Mouse (Mus musculus) thymus, postnatal 14 days (tissue): ENCODE measurements around the gene Lrrc30.

Experiments
- DNase-seq: peaks from one replicate; pipeline ENCODE4 v3.0.0; 2021

The Lrrc30 gene

GRCm38 (mm10) chr17:67632676-67633339 lies at the start of gene Lrrc30:
Lrrc30 (minus strand) TSS chr17:67632723.
- DNase-seq: no peak

DNA sequence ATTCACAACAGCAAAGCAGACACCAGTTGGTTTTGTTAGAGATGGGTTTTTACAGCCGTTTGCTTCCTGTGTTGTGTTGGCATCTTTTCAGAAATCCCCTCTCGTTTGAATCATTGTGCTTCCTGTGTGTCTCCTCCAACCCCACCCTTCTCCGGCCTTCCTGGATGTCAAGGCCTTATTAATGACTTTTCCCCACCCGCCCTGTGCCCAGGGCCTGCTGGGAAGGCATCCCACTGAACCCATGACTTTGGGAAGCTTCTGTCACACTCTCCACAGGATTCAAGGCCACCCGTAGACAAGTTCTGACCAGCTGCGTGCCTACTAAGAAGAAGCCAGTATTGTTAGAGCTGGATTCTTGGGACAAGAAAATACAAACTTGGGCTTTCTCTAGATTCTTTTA lies 48.6 kb upstream of the Lrrc30 start:
- DNase-seq: no peak

GRCm38 (mm10) chr17:67678576-67678975 lies 46.1 kb upstream of the Lrrc30 start:
- no peak for DNase-seq

DNA sequence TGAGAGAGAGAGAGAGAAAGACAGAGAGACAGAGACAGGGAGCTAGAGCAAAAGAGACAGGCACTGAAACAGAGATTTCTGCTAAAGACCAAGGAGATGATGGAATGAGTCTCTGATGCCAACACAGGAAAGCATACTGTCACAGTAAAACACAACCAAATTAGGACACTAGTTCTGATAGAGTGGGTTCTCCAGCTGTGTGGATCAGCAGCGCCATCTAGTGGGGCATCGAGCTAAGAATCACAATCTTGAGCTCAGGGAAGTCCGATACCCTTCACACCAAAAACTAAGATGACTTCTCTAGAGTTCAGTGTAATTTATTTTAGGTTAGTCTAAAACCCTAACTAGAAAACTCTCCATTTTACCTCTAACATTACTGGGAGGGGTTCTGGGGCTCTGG lies 35.5 kb upstream of the Lrrc30 start:
- DNase-seq: peak; percentile 6

GRCm38 (mm10) chr17:67666981-67667380 lies 34.5 kb upstream of the Lrrc30 start:
- DNase-seq: no peak

DNA sequence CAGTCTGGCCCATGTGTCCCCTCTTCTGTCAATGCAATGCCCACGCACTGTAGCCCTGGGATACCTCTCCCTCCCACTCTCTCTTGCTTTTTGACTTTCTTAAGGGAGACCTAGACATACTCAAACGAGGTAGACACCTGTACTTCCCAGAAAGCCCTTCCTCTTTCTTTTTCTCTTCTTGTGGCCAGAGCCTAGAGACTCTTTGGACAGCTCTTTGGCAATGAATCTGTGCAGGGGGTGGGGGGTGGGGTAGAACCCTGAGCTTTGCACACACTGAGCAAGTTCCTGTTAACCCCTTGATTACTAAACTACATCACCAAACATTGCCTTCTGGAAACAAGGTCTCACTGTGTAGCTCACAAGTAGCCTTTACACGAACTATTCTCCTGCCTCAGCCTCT lies 31.8 kb upstream of the Lrrc30 start:
- DNase-seq: no peak

DNA sequence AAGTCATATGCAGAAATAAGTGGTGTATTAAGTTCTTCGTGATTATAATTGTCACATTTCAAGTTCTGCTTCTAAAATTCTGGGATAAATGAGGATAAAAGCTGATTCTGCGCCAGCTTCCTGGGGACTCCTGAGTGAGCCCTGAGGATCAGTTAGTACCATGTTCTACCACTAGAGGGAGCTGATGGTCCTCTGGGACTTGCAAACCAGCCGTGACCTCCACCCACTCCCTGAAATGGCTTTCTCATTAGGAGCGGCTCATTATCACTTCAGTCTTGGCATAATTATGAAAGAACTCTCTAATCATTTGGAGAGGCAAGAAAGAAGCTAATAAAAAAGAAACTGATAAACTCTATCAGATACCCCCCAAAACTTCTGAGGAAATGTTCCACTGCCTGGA lies 19.0 kb upstream of the Lrrc30 start:
- DNase-seq: peak; percentile 39

DNA sequence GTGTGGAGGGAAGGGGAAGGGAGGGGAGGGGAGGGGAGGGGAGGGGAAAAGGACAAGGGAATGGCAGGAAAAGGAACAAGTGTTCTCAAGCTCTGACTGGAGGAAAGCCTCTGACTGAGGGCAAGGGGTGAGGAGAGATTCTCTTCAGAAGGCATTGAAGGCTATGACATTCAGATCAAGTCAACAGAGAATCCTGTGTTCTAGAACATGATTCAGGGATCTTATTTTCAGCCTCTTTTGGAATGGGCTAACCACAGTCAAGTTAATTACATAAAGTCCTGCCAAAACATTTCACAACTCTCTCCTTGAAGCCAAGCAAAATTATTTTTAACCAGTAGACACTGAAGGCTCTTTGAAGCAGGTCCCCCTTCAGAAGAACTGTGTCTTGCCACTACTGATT lies 9.1 kb upstream of the Lrrc30 start:
- DNase-seq: no peak

DNA sequence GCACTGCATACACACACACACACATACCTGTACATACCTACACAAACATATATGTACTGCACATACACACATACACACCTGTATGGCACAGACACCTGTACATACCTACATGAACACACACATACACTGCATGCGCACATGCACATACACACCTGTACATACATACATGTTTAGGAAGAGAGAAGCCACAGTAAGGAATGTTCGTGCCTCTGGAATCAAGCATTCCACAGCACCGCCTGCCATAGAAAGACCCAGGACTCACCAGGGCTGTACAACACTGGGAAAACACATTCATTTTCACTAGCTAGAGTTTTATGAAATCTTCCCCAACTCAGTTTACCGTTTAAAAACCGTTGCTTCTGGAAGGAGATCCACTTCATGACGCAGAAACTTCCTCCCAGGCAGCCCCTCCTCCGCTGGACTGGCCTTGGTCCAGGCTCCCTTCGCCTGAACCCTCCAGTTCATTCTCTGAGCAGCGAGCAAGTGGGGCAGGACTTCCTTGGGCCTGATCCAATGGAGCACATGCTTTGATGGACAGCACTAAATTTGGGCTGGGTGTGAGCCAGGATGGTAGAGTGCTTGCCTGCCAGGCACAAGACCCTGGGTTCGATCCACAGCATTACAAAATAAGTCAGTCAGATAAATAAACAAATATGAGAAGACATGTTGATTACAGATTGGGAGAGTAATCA lies 5.7 kb upstream of the Lrrc30 start:
- DNase-seq: no peak

- DNase-seq: no peak
Observed at GRCm38 (mm10) chr17:67636951-67637350, 4.4 kb upstream of the Lrrc30 start.

DNA sequence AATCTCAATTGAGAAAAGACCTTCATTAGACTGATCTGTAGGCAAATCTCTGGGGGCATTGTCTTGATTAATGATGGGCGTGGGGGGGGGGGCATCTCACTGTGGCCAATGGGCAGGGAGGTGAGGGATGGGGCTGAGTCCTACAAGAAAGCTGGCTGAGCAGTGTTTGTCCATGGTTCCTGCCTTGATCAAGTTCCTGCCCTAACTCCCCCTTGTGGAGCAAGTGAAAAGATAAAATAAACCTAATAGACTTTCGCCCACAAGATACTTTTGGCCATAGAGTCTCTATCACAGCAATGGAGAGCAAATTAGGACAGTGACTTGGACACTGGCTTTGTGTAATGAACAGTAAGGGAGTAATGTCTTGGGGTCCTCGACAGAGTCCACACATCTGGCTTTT lies 3.8 kb upstream of the Lrrc30 start:
- no peak for DNase-seq

DNA sequence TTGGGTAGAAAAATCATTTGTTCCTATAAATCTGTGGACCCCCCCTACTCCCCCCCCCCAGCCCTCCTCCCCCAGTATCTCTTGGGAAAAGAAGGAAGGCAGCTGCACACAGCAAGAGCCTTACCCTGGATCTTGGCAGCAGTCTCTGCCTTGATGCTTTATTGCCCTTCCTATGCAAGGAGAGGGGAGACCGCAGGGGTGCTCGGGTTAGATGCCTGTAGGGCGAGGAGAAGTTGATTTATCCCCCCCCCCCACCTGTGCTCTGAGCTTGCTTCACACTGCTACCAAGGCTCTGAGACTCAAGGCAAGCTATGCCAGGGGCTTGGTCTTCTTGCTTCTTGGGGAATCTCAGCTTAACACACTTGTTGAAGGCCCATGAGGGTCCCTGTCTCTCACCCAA lies 2.8 kb downstream of the Lrrc30 start:
- DNase-seq: no peak

- no peak for DNase-seq
Observed at GRCm38 (mm10) chr17:67629211-67629657, 3.3 kb downstream of the Lrrc30 start.

- no peak for DNase-seq
Observed at GRCm38 (mm10) chr17:67628475-67628874, 4.0 kb downstream of the Lrrc30 start.

GRCm38 (mm10) chr17:67625431-67625830 lies 7.1 kb downstream of the Lrrc30 start:
- no peak for DNase-seq

DNA sequence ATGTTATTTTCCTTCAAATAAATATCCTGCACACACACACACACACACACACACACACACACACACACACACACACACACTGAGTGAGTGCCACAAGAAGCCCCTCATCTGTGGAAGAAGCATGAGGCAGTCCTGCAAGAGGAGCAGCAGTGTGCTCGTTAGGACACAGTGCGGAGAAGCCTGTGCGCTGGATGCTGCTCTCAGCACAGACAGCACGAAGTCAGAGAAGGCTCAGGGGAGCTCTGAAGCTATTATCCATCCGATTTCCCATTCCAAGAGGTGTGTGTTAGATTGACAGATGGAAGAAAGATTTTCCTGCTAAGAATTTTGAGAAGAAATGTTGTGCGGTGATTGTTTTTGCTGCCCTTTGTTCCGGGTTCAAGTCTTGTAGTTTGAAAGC lies 13.5 kb downstream of the Lrrc30 start:
- no peak for DNase-seq

DNA sequence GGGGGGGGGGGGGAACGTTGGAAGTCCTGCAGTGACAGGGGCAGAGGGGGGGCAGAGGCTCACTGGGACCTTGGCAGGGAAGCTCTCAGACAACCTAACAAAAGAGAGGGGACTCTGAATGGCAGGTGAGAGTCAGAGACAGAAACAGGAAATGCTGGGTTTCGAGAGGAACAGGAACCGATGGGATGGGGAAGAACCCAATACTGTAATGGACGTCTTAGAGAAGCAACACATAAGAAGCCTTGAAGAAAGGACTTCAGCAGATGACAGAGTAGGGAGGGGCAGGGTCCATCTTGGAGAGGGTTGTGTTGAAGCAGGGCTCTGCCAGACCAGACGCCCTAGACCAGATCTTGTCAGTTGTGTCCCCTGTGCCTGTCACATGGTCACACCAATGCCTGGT lies 18.1 kb downstream of the Lrrc30 start:
- no peak for DNase-seq

DNA sequence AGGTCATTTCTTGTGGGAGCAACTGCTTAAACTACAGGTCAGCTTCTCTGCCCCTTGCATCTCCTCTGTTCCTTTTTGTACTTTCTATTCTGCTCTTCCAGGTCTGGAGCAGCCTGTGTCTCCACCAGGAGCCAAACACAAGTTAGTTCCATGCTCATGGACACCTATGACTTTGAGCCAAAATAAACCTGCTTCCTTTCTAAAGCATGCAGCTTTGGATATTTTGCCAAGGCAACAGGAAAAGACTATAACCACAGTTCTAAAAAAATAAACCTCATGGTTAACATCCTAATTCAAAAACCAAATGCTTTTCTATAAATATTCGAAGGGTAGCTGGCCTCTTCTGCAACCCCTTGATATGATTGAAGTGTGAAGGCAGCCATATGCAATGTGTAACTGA lies 19.9 kb downstream of the Lrrc30 start:
- no peak for DNase-seq

DNA sequence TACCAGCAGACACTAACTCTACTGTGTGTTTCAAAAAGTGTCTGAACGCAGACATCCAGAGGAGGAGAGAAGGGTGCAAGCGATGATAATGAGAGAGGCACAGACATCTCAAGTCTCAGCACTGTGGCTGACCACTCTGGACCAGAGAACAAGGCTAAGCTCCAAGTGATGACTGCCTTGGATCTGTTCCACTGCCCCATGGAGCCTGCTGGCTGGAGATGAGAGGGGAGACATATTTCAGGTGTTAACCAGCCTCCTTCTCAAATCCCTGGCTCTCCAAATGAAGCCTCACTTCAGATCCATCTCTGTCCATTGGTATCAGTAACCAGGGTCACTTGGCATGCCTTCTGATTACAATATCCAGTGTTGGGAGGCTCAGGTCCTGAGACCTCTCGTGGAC lies 20.4 kb downstream of the Lrrc30 start:
- no peak for DNase-seq

DNA sequence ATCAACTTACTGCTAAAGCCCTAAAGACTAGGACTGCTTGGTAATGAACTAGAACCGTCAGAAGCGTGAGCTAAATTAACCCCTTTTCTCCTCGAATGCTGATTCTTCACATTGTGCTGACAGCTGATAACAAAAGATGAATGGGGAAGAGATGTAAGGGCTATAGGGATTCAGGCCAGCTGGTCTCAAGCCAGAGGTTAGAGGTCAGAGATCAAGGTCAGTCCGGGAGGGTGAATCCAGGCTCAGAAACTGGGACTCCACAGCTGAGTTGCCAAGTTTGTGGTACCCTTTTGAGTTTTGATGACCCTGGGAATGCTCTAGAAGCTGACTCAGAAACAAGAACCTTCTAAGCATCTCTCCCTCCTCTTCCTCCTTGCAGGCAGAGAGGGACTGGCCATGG lies 28.1 kb downstream of the Lrrc30 start:
- no peak for DNase-seq

DNA sequence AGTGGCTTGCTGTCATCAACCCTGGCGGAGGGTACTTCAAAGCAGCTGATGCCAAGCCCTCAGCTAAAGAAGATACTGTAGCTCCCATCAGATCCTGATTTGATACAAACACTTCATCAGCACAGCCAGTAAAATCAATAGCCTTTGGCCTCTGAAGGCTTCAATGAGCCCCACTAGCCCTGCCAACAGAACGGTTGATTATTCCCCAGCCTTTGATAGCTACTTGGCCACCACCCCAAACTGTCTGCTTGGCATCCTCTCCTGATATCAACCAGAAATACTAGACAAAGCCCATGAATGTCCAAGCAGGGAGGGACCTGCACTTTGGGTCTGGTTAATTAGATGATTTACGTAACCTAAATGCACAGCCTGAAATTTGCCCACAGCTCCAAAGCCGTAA lies 30.0 kb downstream of the Lrrc30 start:
- DNase-seq: no peak

DNA sequence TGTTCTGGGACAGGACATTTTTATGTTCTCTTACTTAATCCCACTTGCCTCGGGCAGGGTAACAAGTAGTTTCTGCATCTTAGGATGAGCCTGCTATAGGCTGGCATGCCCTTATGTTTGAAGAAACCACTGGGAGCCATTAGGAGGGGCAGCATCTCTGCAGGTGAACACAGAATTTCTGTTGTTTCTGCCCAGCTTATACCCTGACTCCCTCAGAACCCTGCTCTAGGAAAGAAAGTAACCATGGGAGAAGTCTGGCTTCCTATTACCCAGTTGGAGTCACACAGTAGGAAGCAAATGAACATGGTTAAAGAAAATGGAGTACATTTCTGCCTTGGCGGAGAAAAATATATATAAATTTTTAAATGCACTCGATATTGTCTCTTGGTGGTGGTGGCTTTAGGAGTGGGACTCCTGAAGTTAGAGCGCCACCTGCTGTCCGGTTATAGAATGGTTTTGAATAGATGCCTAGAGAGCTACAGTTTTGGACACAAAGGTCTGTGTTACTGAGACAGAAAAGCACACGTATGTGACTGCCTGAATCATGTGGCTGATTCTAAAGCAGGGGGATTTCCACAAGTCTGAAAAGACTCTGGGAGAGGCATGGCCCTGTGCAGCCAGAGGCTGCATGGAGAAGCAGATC lies 47.5 kb downstream of the Lrrc30 start:
- peak; percentile 45 for DNase-seq

DNA sequence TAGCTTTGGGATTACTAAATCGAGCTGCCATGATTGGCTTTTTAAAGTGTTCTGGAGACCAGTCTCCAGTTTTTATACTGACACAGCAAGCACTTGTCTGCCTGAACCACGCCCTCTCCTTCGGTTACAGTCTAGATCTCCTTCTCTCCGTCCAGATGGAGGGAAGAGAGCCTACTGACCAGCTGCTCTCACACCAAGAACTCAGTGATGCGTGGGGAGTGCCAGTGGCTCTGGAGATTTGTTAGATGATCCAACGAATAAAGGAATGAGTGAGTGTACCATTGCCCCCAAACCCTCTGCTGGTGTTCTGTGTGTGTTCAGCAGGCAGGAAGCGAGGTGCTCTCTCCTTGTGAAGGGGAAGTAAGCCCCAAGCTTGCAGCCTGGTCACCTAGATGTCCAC lies 48.0 kb downstream of the Lrrc30 start:
- no peak for DNase-seq

DNA sequence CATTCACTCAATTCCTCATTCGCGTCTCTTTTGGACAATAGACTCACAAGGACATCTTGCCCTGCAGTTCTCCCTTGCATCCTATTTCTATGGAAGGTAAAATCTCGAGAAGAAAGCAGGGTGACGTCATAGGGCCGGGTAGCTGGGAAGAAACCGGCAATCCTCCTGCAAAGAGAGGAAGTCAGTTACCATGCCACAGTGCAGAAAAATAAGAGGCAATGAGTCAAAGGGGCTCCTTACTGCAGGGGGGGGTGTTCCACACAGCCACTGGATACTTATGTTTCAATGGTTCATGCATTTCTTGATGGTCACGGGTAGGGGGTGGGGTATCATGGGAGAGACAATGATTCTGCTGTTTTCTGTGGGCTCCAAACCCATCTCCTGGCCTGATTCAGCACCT lies 49.1 kb downstream of the Lrrc30 start:
- no peak for DNase-seq
